Mouse (Mus musculus) right cerebral cortex, postnatal 25 days (tissue): Measurements from ENCODE around the gene 4930432K21Rik.

ENCODE experiments used
- DNase-seq: peaks from one replicate; pipeline ENCODE4 v3.0.0; 2022

The 4930432K21Rik gene

DNA sequence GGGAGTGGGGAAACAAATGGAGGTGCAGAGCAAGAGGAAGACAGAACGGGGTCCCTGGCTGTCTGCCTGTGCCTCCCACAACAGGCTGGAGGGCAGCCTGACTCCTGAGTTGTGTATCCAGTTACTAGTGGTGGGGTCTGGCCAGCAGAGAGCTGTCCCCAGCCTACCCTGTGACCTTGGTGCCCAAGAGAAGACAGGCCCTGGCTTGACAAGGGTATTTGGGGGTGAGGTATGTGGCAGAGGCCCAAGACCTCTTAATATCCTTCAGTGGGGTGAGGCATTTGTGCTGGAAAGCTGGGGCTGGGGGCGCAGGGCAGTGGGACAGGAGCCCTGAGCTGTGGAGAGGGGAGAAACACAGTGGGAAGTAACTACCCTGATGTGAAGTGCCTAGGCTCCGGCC, 63.4 kb downstream of the 4930432K21Rik start:
- DNase-seq: no peak

- DNase-seq: no peak
Measured at GRCm38 (mm10) chr8:84211881-84212563, 64.2 kb downstream of the 4930432K21Rik start.

DNA sequence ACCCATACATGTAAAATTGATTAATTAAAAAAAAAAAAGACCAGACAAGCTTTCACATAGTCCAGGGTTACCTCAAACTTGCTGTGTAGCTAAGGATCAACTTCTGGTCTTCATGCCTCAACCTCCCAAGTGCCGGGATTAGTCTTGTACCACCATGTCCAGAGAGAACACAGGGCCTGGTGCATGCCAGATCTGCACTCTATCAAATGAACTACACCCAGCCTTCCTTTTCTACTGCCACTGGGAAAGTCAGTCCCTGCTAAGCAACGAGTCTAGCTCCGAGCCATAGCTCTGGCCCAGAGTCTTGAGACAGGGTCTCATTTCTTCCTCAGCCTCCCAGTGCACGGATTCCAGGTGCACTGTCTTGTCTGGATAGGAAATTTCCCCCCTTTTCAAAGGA, 65.5 kb downstream of the 4930432K21Rik start:
- DNase-seq: no peak

DNA sequence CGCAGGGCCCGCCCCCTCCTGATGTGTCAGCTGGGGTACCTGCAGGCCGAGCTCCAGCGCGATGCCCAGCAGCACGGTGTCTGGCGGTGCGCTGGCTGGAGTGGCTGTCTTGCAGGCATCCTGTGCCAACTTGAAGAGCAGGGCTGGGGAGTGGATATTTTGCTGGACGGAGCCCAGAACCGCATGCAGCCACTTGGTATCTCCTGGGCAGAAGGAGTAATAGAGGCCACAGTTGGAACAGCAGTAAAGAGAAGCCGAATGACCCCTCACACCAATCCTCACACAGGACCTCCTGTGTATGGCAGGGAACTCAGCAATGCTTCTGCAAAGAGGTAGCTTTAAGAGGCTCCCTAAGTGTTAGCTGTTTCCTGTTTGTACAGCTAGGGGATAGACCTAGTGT, 69.4 kb downstream of the 4930432K21Rik start:
- DNase-seq: no peak

DNA sequence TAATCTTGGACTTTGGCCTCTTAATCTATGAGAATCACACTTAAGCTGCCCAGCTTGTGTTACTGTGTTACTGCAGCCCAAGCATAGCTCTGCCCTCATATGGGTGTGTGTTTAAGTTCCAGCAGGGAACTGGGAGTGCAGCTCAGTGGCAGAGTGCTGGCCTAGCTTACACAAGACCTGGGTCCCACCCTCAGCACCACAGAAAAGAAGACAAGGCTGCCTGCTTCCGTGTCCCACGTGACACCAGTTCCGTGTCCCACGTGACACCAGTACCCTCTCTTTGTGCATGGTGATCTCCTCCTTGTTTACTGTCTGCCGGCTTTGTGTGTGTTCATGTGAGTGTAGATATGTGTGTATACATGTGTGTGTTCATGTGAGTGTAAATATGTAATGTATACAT, 70.3 kb downstream of the 4930432K21Rik start:
- DNase-seq: no peak

- no peak for DNase-seq
Measured at GRCm38 (mm10) chr8:84220105-84220504, 72.3 kb downstream of the 4930432K21Rik start.
